Mouse (Mus musculus) Patski (cell line): ENCODE results near the gene Lingo1. TPM values are rescaled to one million over a fixed set of nuclear protein-coding genes. Genes with fewer than 3 reads are reported as not detected.

Experiments
- ATAC-seq: fragments of 100-300 bp; one replicate; pipeline ENCODE4 v1.8.0; 2021
- CTCF ChIA-PET: fragments of 350-600 bp; sonication (Branson Sonifier 250); formaldehyde crosslinking; loops from one replicate; lab custom pipeline; 2022; ENCODE audit warnings: inconsistent platforms; lab: Charles Lee
- POLR2A ChIA-PET: fragments of 350-600 bp; sonication (Branson Sonifier 250); formaldehyde crosslinking; loops from one replicate; lab custom pipeline; 2022; ENCODE audit warnings: antibody characterized with exemption, inconsistent platforms; lab: Charles Lee
- DNase-seq: peaks from one replicate; pipeline ENCODE4 v3.0.0-alpha.2; 2011; ENCODE audit warnings: low read depth, low spot score
- H3K27me3 ChIP-seq: fragments of 371-371 bp; one replicate; pipeline ENCODE4 v1.5.1; 2021
- CTCF ChIP-seq: fragments of 100-300 bp; IDR thresholded peaks from one replicate; pipeline ENCODE4 v1.5.1; 2021
- in situ Hi-C: fragments of 300-500 bp; cut with MboI; formaldehyde crosslinking; loops from 3 replicates; pipeline ENCODE4 v1.11.1; 2018; ENCODE audit warnings: low pct_unique_long_range_greater_than_20kb, mixed read lengths
- polyA plus RNA-seq: library from polyadenylated mRNA; unstranded; gene quantifications from one replicate; pipeline ENCODE4 v1.2.3, GENCODE M21; 2021

Lingo1 gene
- polyA plus RNA-seq, 1 experiment from 2014 or later = 0.06 TPM

DNA sequence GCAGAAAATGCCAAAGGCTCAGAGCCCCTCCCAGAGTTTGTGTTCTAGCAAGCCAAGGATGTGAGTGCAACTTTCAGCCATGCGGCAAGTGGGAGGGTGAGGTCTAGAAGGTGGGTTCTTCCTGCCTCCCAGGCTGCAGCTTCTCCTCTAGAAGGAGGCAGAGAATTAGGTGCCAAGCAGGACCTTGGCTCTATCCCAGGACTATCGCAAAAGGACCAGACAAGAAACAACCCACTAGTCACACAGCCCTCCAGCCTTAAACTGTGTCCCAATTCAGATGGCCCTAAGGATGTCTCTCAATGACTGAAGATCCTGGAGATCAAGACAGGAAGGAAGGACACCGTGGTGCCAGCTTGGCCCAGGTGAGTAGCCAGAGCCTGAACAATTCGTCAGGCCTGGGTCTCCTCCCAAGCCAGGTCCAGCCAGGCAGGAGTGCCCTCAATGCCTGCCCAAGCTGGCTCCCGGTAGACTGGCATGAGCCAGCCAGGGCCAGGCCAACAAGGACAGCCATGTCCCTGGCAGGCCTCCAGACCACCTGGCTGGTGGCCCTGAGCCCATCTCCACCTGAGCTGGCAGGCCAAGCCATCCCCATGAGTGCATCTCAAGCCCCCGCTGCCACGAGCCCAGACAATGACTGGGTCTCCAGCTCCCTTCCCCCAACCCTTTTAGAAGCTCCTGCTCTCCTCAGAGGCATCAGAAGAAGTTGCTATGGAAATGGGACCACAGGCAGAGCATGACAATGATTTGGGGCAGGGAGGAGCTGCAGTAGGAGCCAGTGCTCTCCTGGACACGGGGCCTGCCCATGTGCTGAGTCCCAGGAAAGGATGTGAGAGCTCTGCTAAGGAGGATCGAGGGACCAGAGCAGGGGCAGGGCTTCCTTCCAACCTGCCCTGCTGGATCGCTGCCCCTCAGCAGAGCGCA, 19.1 kb downstream of the Lingo1 start:
- DNase-seq (no peak), ATAC-seq (no peak)
- no peak for TF ChIP-seq CTCF
- in situ Hi-C loops = no loop called here
- CTCF ChIA-PET = no interaction called here
- POLR2A ChIA-PET = no interaction called here
- peaks cover 49% of the 10 kb centered on the region for H3K27me3 ChIP-seq

DNA sequence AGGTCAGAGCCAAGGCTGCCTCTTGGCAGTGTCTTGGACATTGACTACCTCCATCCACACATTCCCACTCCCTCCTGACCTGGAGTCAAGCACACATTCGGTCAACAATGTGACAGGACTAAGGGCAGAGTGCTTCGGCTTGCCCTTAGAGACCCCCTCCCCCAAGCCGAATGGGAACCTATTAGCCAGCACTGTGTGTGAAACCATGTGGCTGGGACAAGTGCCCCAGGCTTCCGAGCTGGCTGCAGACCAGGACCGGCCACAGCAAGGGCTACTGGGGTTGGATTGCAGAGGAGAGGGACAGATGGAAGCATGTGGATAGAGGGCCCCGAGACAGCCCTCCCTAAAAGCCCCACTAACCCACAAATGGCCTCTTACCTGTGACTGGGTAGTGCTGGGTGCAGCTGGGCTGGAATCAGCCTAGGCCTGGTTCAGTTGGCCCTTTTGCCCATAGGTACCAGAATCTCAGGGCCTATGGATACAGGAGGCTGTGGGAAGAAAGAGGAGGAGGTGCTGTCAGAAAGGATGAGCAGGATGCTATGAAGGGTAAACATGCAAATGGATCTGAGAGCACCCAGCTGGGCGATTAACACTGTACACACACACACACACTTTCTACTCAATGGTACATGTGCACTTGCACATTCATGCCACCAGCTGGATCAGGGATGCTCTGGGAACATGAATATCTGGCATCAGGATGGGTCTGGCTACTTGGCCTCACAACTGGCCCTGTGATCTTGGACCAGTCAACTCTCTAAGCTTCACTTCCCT, 20.9 kb downstream of the Lingo1 start:
- in situ Hi-C loops = no loop called here
- ChIA-PET POLR2A (no interaction called here), CTCF (no interaction called here)
- peaks cover 54% of the 10 kb centered on the region for H3K27me3 ChIP-seq
- DNase-seq (no peak), ATAC-seq (no peak)
- TF ChIP-seq CTCF = no peak

DNA sequence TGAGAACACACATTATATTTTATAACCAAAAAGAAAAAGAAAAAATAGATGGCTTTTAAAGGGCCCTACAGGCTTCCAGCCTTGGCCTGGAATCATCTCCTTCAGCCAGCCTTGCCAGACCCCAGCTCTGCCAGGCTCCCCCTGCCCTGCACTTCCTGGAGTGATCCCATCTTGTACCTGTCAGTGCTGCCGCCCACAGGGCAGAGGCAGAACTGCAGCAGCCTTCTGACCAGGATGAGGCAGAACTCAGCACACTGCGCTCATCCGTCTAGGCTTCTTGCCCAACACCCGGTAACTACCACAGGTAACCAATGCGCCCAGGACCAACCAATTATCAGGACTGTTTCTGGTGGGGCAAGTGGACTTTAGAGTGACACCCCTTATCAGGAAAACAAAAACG, 22.0 kb downstream of the Lingo1 start:
- CTCF ChIA-PET = no interaction called here
- DNase-seq (no peak), ATAC-seq (no peak)
- in situ Hi-C loops = no loop called here
- peak; percentile 83 for TF ChIP-seq CTCF
- peaks cover 49% of the 10 kb centered on the region for H3K27me3 ChIP-seq
- POLR2A ChIA-PET = no interaction called here

DNA sequence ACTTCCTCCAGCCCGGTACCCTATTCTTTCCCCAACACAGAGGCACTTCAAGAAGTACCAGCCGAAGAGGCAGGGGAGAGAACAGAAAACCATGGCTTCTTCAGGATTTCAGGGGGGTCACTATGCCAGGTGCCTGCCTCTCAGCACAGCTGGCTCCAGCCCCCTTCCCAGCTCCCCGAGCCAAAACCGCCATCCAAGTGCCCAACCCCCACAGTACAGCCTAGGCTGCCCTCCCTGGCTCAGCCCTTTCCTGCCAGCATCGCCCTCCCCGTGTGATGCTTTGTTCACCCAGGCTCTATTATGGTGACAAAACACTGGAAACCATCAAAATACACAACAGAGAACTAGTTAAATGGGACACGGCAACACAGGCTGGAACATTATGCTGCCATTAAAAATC, 22.6 kb downstream of the Lingo1 start:
- peaks cover 53% of the 10 kb centered on the region for H3K27me3 ChIP-seq
- ChIA-PET CTCF (no interaction called here), POLR2A (no interaction called here)
- no peak for TF ChIP-seq CTCF
- in situ Hi-C loops = no loop called here
- no peak for DNase-seq
- no peak for ATAC-seq

DNA sequence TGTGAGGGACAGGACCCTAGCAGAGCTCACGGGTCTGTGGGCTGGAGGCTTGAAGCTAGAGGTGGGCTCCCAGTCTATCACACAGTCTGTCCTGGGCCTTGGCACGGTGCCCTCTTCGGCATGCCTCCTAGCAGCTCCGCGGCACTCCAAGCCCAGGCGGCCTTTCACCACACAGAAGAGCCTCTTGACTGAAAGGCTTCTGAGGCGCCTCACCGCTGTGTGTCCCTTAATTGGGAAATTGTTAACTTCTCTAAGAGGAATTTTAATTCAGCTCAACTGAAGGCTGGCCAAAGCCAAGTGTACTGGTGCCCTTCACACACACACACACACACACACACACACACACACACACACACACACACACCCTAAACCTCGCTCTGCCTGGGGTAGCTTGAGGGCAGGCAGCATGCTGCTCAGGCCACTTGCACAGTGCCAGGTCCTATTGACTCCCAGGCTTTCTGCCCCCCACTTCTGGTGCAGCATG, 28.6 kb downstream of the Lingo1 start:
- in situ Hi-C loops = no loop called here
- ATAC-seq (no peak), DNase-seq (no peak)
- POLR2A ChIA-PET = no interaction called here
- TF ChIP-seq CTCF = no peak
- peaks cover 60% of the 10 kb centered on the region for H3K27me3 ChIP-seq
- CTCF ChIA-PET = no interaction called here

DNA sequence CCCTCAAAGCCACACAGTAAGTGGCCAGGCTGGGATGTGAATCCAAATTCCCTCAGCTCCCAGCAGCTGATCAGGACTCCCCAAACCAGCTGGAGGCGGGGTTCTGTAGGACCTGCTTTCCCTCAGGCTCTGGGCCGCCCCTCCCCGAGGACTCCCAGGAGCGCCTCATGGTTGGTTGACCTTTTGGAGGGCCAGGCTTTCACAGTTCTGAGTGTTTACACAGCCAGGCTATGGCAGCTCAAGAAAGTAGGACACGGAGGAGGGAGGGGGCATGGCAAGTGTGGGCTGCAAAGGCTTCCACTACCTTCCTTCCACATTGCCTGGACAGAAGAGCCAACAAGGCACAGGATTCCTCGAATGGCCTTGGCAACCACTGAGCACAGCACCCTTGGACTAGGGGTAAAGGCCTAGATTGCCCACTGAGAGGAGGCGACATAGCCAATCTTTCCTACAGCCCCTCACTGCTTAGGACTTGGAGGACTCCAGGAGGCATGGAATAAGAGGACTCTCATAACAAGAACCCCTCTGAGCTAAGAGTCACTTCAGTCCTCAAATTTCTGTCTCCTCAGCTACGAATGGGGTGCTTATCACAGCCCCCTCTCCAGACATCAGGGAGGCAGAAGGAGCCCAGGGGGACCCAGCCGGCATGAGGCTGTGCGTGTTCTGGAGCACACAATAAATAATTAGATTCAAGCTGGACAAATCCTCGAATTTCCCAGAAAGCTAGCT, 29.5 kb downstream of the Lingo1 start:
- CTCF ChIA-PET = no interaction called here
- TF ChIP-seq CTCF = no peak
- DNase-seq (no peak), ATAC-seq (no peak)
- in situ Hi-C loops = no loop called here
- POLR2A ChIA-PET = no interaction called here
- H3K27me3 ChIP-seq = peaks cover 64% of the 10 kb centered on the region

DNA sequence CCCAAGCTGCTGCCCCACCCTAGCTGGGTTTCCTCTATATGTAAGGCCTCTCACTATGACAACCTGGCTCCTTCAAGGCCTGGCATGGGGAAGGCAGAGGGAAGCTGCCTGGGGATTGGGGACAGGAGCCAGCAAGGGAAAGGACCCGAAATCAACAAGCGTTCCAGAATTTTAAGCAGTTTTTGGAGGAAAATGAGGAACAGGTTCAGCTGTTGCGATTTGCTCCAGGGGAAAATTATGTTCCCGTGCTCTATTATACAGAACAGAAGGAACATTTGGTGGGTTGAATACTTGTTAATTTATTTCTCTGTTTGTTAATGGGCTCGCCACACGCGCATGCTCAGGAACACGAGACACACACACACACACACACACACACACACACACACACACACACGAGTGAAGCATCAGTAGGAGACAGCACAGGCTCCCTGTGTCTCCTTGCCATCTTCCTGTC, 34.1 kb downstream of the Lingo1 start:
- TF ChIP-seq CTCF = no peak
- no peak for DNase-seq

DNA sequence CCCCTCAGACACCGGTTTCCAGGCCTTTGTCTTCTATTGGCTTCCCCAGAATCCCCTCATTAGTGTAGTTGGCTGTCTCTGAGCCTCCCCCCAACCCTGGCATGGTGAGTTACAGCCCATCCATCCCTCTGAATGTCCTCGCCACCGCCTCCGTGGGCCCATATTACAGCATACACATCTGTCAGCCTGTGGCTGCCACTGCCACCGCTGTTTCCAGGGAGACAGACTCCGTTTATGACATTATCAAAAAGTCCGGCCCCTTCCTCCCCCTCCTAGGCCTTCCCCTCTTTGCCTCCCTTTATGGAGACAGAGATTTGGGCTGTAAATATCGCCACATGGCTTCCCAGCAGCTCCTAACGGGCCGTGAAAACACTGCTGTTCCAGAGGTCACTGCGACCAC, 38.5 kb downstream of the Lingo1 start:
- ChIA-PET POLR2A (no interaction called here), CTCF (no interaction called here)
- DNase-seq (no peak), ATAC-seq (no peak)
- H3K27me3 ChIP-seq = peaks cover 52% of the 10 kb centered on the region
- in situ Hi-C loops = no loop called here
- TF ChIP-seq CTCF = no peak

More for the DNA sequence above, 34.1 kb downstream of the Lingo1 start:
- POLR2A ChIA-PET = no interaction called here
- CTCF ChIA-PET = no interaction called here
- ATAC-seq = no peak
- H3K27me3 ChIP-seq = peaks cover 68% of the 10 kb centered on the region
- in situ Hi-C loops = no loop called here

DNA sequence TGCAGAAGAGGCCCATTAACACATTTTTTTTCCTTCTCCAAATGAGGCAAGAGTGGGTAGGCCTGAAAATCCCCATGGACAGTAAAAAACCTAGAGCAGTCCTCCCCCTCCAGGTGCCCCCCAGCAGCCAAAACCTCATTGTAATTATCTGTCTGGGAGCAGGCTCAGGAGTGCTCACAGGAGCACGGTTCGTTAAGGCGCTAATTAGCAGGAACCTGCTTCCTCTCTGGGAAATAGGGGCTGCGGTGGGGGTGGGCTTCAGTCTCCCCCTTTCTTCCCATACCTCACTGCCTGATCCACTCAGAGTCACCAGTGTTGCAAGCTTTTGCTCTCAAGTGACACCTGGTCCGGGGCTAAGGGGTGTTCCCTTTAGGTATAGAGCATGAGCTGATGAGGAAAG, 41.1 kb downstream of the Lingo1 start:
- ChIA-PET POLR2A (no interaction called here), CTCF (no interaction called here)
- DNase-seq = no peak
- TF ChIP-seq CTCF = no peak
- no peak for ATAC-seq
- in situ Hi-C loops = no loop called here
- H3K27me3 ChIP-seq = peaks cover 47% of the 10 kb centered on the region

DNA sequence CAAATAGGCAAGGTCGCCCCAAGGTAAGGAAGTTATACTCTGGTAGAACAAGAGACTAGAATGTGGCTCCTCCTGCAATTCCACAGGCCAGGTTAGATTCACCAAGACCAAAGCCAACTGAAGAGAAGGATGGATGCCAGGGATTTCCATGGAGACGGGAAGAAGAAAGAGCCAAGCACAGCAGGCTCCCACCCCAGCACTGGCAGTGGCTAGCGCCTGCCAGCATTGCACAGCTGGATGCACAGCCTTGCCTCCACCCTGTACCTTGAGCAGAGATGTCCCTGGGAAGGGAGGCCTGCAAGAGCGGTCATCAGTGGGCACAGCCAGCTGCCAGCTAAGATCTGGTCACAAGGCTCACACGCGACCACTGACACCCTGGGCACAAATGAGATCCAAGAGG, 42.9 kb downstream of the Lingo1 start:
- in situ Hi-C loops = no loop called here
- ChIA-PET CTCF (no interaction called here), POLR2A (no interaction called here)
- peaks cover 55% of the 10 kb centered on the region for H3K27me3 ChIP-seq
- DNase-seq (no peak), ATAC-seq (no peak)
- no peak for TF ChIP-seq CTCF
